Mouse (Mus musculus) heart, embryonic 14.5 days (tissue): ENCODE measurements around the gene Ces4a. TPM values are rescaled to one million over a fixed set of nuclear protein-coding genes. Genes with fewer than 3 reads are reported as not detected.

Source experiments
- ATAC-seq: fragments of 200-750 bp; cut with Nextera tagmentation; 2 replicates; pipeline ENCODE4 v1.8.0; 2017; ENCODE audit warnings: low read depth, moderate TSS enrichment; ENCODE audit not compliant: insufficient number of reproducible peaks, insufficient read depth, low FRiP score
- H3K27ac ChIP-seq, 2 experiments: fragments of 200-500 bp in 1 of 2; fragments of 300-500 bp in 1 of 2; sonication (generic) in 1 of 2; replicated peaks in 1 of 2; 2 replicates each; pipeline ENCODE4 v1.5.1; 2012 to 2014; ENCODE audit warnings: low read depth in 2 of 2, low read length in 2 of 2, control low read depth in 1 of 2, mild to moderate bottlenecking in 1 of 2, mixed read lengths in 1 of 2; ENCODE audit not compliant: control insufficient read depth in 1 of 2, insufficient read depth in 1 of 2
- H3K27me3 ChIP-seq: fragments of 300-500 bp; sonication (generic); 2 replicates; pipeline ENCODE4 v1.6.1; 2014; ENCODE audit warnings: mild to moderate bottlenecking, low read length, control low read depth; ENCODE audit not compliant: control insufficient read depth, insufficient read depth
- H3K36me3 ChIP-seq: fragments of 300-500 bp; sonication (generic); 2 replicates; pipeline ENCODE4 v1.6.1; 2014; ENCODE audit warnings: mild to moderate bottlenecking, control low read depth, low read length, mixed read lengths; ENCODE audit not compliant: control insufficient read depth, insufficient read depth
- H3K4me1 ChIP-seq, 2 experiments: fragments of 200-500 bp in 1 of 2; fragments of 300-500 bp in 1 of 2; sonication (generic) in 1 of 2; 2 replicates each; pipeline ENCODE4 v1.6.1; 2012 to 2014; ENCODE audit warnings: low read length in 2 of 2, control low read depth in 1 of 2, mixed read lengths in 1 of 2; ENCODE audit not compliant: control insufficient read depth in 2 of 2, insufficient read depth in 2 of 2
- H3K4me2 ChIP-seq: fragments of 300-500 bp; sonication (generic); 2 replicates; pipeline ENCODE4 v1.6.1; 2014; ENCODE audit warnings: mild to moderate bottlenecking, low read length
- H3K4me3 ChIP-seq, 2 experiments: fragments of 200-500 bp in 1 of 2; fragments of 300-500 bp in 1 of 2; sonication (generic) in 1 of 2; 2 replicates each; pipeline ENCODE4 v1.5.1; 2012 to 2014; ENCODE audit warnings: low read length in 2 of 2, mild to moderate bottlenecking in 2 of 2, control low read depth in 1 of 2, low read depth in 1 of 2, moderate library complexity in 1 of 2; ENCODE audit not compliant: control insufficient read depth in 1 of 2, insufficient read depth in 1 of 2
- H3K9ac ChIP-seq: fragments of 300-500 bp; sonication (generic); 2 replicates; pipeline ENCODE4 v1.6.1; 2014; ENCODE audit warnings: mild to moderate bottlenecking, low read length
- H3K9me3 ChIP-seq: fragments of 300-500 bp; sonication (generic); 2 replicates; pipeline ENCODE4 v1.6.1; 2016; ENCODE audit warnings: low read length, control low read depth; ENCODE audit not compliant: control insufficient read depth
- WGBS: fragments of 180-500 bp; shearing (Covaris S2); extraction: QIAGEN DNeasy Blood & Tissue Kit; methylation state at CpG from one replicate; pipeline ENCODE4 v1.1.7; 2014; 5-methylcytosine and 5-hydroxymethylcytosine counted together
- polyA plus RNA-seq: library from polyadenylated mRNA; unstranded; fragments of >200 nt; fragmentation: Nextera tagmentation; extraction: Ambion mirVana; gene quantifications from 2 replicates; pipeline ENCODE4 v1.2.1, GENCODE M21; 2014

Ces4a gene
- polyA plus RNA-seq, 1 experiment from 2014 or later, result not detected

- Histone ChIP-seq H3K4me1 (no peaks in the 10 kb centered on the region), H3K36me3 (no peaks in the 10 kb centered on the region), H3K9me3 (no peaks in the 10 kb centered on the region), H3K9ac (no peak overlapping the region), H3K27me3 (no peaks in the 10 kb centered on the region), H3K4me2 (no peak overlapping the region), H3K4me3 (no peak overlapping the region), H3K27ac (no peak overlapping the region)
- no peak for ATAC-seq
- WGBS, result 68% methylated on average over 3 of the region's 3 CpGs
Observed at GRCm38 (mm10) chr8:105104220-105104619, 27.4 kb upstream of the Ces4a start.

GRCm38 (mm10) chr8:105129864-105130263 is 1.7 kb upstream of the Ces4a start:
- no peaks in the 10 kb centered on the region for H3K27me3 ChIP-seq
- 65% methylated on average over 9 of the region's 9 CpGs for WGBS
- no peak for ATAC-seq
- no peaks in the 10 kb centered on the region for H3K4me1 ChIP-seq
- no peaks in the 10 kb centered on the region for H3K36me3 ChIP-seq
- H3K4me3 ChIP-seq, result no peak overlapping the region
- H3K9ac ChIP-seq, result no peak overlapping the region
- no peak overlapping the region for H3K27ac ChIP-seq
- no peaks in the 10 kb centered on the region for H3K9me3 ChIP-seq
- no peak overlapping the region for H3K4me2 ChIP-seq

- no peak overlapping the region for H3K27ac ChIP-seq
- H3K36me3 ChIP-seq, result no peaks in the 10 kb centered on the region
- H3K4me3 ChIP-seq, result no peak overlapping the region
- no peak overlapping the region for H3K4me2 ChIP-seq
- no peaks in the 10 kb centered on the region for H3K27me3 ChIP-seq
- 19% methylated on average over 4 of the region's 4 CpGs for WGBS
- H3K9ac ChIP-seq, result no peak overlapping the region
- H3K4me1 ChIP-seq, result peaks cover 0 to 3% of the 10 kb centered on the region in 2 experiments; a peak in 1 of 4 replicates
- no peaks in the 10 kb centered on the region for H3K9me3 ChIP-seq
- no peak for ATAC-seq
Observed at GRCm38 (mm10) chr8:105138423-105138822, 6.8 kb downstream of the Ces4a start.

GRCm38 (mm10) chr8:105142395-105142794 is 10.8 kb downstream of the Ces4a start:
- Histone ChIP-seq H3K4me3 (no peak overlapping the region), H3K27me3 (no peaks in the 10 kb centered on the region; the same call in 1 of the 2 replicates), H3K9ac (no peak overlapping the region), H3K4me2 (peak overlapping the region; percentile 24; the same call in 1 of the 2 replicates), H3K36me3 (no peaks in the 10 kb centered on the region), H3K9me3 (no peaks in the 10 kb centered on the region), H3K27ac (no peak overlapping the region), H3K4me1 (peaks cover 0 to 3% of the 10 kb centered on the region in 2 experiments; a peak in 1 of 4 replicates)
- no peak for ATAC-seq
- WGBS, result 26% methylated on average over 19 of the region's 19 CpGs

GRCm38 (mm10) chr8:105151654-105152053 is 20.1 kb downstream of the Ces4a start:
- no peaks in the 10 kb centered on the region for H3K9me3 ChIP-seq
- ATAC-seq, result no peak
- no peaks in the 10 kb centered on the region for H3K36me3 ChIP-seq
- H3K27ac ChIP-seq, result no peak overlapping the region
- WGBS, result 63% methylated on average over 4 of the region's 4 CpGs
- H3K27me3 ChIP-seq, result no peaks in the 10 kb centered on the region
- no peak overlapping the region for H3K9ac ChIP-seq
- H3K4me2 ChIP-seq, result no peak overlapping the region
- no peak overlapping the region for H3K4me3 ChIP-seq
- H3K4me1 ChIP-seq, result peaks cover 5 to 11% of the 10 kb centered on the region in 2 experiments

GRCm38 (mm10) chr8:105152623-105153398 is 21.2 kb downstream of the Ces4a start:
- Histone ChIP-seq H3K9me3 (no peaks in the 10 kb centered on the region), H3K4me2 (peak overlapping the region; percentile 84), H3K27me3 (no peaks in the 10 kb centered on the region), H3K9ac (peak overlapping the region; percentile 54), H3K36me3 (no peaks in the 10 kb centered on the region), H3K4me1 (peaks cover 5 to 11% of the 10 kb centered on the region in 2 experiments), H3K4me3 (peak overlapping the region; percentile 36 to 40), H3K27ac (peak overlapping the region in 1 of 2 experiments; percentile 28; a peak in 1 of 4 replicates)
- under 1% methylated on average over 27 of the region's 27 CpGs for WGBS
- ATAC-seq, result peak; percentile 70

GRCm38 (mm10) chr8:105154316-105154715 is 22.7 kb downstream of the Ces4a start:
- Histone ChIP-seq H3K4me1 (peaks cover 5 to 11% of the 10 kb centered on the region in 2 experiments), H3K27me3 (no peaks in the 10 kb centered on the region), H3K27ac (no peak overlapping the region), H3K36me3 (no peaks in the 10 kb centered on the region), H3K4me2 (no peak overlapping the region), H3K9me3 (no peaks in the 10 kb centered on the region), H3K4me3 (no peak overlapping the region), H3K9ac (no peak overlapping the region)
- ATAC-seq, result no peak
- WGBS, result 83% methylated on average over 5 of the region's 5 CpGs
